Mouse (Mus musculus) cortical plate, adult 2 months (tissue): Measurements from ENCODE around the gene Parm1.

ENCODE experiments used
- CTCF ChIP-seq: fragments of 200-500 bp; IDR thresholded peaks from 2 replicates; pipeline ENCODE4 v1.5.1; 2011; ENCODE audit warnings: mild to moderate bottlenecking, control low read depth, low read length; ENCODE audit not compliant: insufficient read depth; ENCODE audit errors: extremely low read depth
- POLR2A ChIP-seq: fragments of 200-500 bp; IDR thresholded peaks from 2 replicates; pipeline ENCODE4 v1.6.1; 2011; ENCODE audit warnings: mild to moderate bottlenecking, low read length, control low read depth; ENCODE audit not compliant: insufficient read depth; ENCODE audit errors: extremely low read depth

GRCm38 (mm10) chr5:91599801-91600200 is 82.4 kb downstream of the Parm1 start:
- TF ChIP-seq CTCF (no peak), POLR2A (no peak)
